Mouse (Mus musculus): ENCODE results near the gene Rasal2.

- TF ChIP-seq CTCF (IDR thresholded peaks at IDR 0.05; ENCODE audit: low read depth) (no peak), EP300 (IDR thresholded peaks at IDR 0.05; ENCODE audit: low read depth) (no peak)
Measured at GRCm38 (mm10) chr1:157143326-157143932, 269.0 kb downstream of the Rasal2 start.
